Mouse (Mus musculus) limb, embryonic 12.5 days (tissue): ENCODE data around the gene Lcp2. TPM values are rescaled to one million over a fixed set of nuclear protein-coding genes. Genes with fewer than 3 reads are reported as not detected.

Source experiments
- ATAC-seq: fragments of 200-750 bp; cut with Nextera tagmentation; 2 replicates; pipeline ENCODE4 v1.8.0; 2017; ENCODE audit warnings: low read depth, moderate TSS enrichment; ENCODE audit not compliant: insufficient number of reproducible peaks, insufficient read depth, low FRiP score, low TSS enrichment
- H3K27ac ChIP-seq: fragments of 300-500 bp; sonication (generic); 2 replicates; pipeline ENCODE4 v1.5.1; 2016; ENCODE audit warnings: mild to moderate bottlenecking, moderate library complexity
- H3K27me3 ChIP-seq: fragments of 300-500 bp; sonication (generic); 2 replicates; pipeline ENCODE4 v1.6.1; 2016; ENCODE audit warnings: mild to moderate bottlenecking, moderate library complexity
- H3K36me3 ChIP-seq: fragments of 300-500 bp; sonication (generic); 2 replicates; pipeline ENCODE4 v1.6.1; 2016; ENCODE audit warnings: mild to moderate bottlenecking, moderate library complexity
- H3K4me1 ChIP-seq: fragments of 300-500 bp; sonication (generic); replicated peaks from 2 replicates; pipeline ENCODE4 v1.6.1; 2016
- H3K4me2 ChIP-seq: fragments of 300-500 bp; sonication (generic); 2 replicates; pipeline ENCODE4 v1.6.1; 2016; ENCODE audit warnings: mild to moderate bottlenecking, moderate library complexity
- H3K4me3 ChIP-seq: fragments of 300-500 bp; sonication (generic); replicated peaks from 2 replicates; pipeline ENCODE4 v1.5.1; 2016; ENCODE audit warnings: mild to moderate bottlenecking
- H3K9ac ChIP-seq: fragments of 300-500 bp; sonication (generic); replicated peaks from 2 replicates; pipeline ENCODE4 v1.6.1; 2016; ENCODE audit warnings: mild to moderate bottlenecking, moderate library complexity
- H3K9me3 ChIP-seq: fragments of 300-500 bp; sonication (generic); 2 replicates; pipeline ENCODE4 v1.6.1; 2016; ENCODE audit warnings: mild to moderate bottlenecking, moderate library complexity
- WGBS: fragments of 180-500 bp; shearing (Covaris S2); methylation state at CpG from one replicate; pipeline ENCODE4 v1.1.7; 2016; 5-methylcytosine and 5-hydroxymethylcytosine counted together
- polyA plus RNA-seq: library from polyadenylated mRNA; unstranded; fragments of >200 nt; fragmentation: Nextera tagmentation; extraction: Ambion mirVana; gene quantifications from 2 replicates; pipeline ENCODE4 v1.2.1, GENCODE M21; 2016

The Lcp2 gene
- polyA plus RNA-seq, 1 experiment from 2014 or later = 1.3 TPM

DNA sequence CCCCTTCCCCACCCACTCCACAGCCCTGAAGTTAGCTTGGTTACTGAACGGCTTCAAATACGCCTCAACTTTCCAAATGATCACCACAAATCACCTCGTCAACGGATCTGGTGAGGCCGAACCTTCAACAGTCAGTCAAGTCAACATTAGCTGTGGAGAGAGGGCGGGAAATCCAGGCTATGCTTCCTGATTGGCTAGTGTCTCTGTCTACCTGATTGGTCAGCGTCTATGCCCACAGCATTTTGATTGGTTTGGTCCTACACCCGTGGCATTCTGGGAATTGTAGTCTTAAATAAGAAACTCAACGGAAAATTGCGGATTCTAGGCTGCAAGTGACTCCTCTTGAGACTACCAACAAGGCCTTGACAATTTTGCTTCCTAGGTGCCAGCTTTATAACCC, 51.7 kb downstream of the Lcp2 start, which contains the start of gene 4930469K13Rik:
4930469K13Rik (minus strand) TSS at position 133 of the 400 bp plus-strand sequence.
- Histone ChIP-seq H3K27me3 (no peaks in the 10 kb centered on the region), H3K4me2 (no peak within 1 kb of the TSS), H3K9ac (no peak within 1 kb of the TSS), H3K36me3 (no peaks in the 10 kb centered on the region), H3K4me3 (no peak within 1 kb of the TSS), H3K27ac (no peak within 1 kb of the TSS), H3K4me1 (no peaks in the 10 kb centered on the region), H3K9me3 (no peaks in the 10 kb centered on the region)
- WGBS = 80% methylated on average over 10 of the region's 10 CpGs
- no peak for ATAC-seq

DNA sequence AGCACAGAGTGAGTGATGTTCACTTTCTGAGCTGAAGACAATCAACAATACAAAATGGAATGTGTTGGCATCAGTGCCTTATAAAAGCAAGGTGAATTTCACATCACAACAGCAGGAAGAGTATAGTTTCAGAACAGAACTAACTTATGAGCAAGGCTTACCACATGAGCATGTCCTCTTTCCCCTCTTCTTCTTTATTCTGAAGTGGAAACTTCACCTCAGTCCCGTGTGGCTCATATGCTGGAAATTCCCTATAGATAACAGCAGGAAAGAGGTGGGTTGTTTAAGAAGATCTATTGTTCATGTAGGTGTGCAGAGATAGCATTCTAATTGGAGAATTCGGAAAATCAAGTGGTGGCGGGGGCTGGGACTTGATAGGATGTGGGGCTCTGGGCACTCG, 55.1 kb downstream of the Lcp2 start:
- Histone ChIP-seq H3K4me3 (no peak overlapping the region), H3K27ac (no peak overlapping the region), H3K4me2 (no peak overlapping the region), H3K9ac (no peak overlapping the region), H3K36me3 (no peaks in the 10 kb centered on the region), H3K4me1 (no peaks in the 10 kb centered on the region), H3K9me3 (no peaks in the 10 kb centered on the region), H3K27me3 (no peaks in the 10 kb centered on the region)
- 89% methylated on average over 4 of the region's 4 CpGs for WGBS
- no peak for ATAC-seq

DNA sequence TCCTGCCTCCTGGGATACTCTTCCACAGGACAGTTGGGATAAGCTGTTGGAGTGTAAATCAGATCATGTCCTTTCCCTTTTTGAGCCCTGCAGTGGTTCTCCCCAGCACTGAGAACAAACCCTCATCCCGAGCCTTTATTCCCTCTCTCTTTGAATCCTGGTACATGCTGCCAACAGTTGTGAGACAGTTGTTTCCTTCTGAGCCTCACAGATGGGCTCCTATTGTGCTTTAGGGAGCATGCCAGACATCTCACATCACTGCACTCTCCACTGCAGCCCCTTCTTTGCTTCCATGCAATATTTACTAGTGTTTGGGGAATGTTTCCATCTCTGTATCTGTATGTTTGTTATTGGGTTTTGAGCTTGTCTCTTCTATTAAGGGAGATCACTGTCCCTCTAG, 58.2 kb downstream of the Lcp2 start:
- Histone ChIP-seq H3K27me3 (no peaks in the 10 kb centered on the region), H3K9me3 (no peaks in the 10 kb centered on the region), H3K9ac (no peak overlapping the region), H3K4me3 (no peak overlapping the region), H3K4me2 (no peak overlapping the region), H3K27ac (no peak overlapping the region), H3K36me3 (no peaks in the 10 kb centered on the region), H3K4me1 (no peaks in the 10 kb centered on the region)
- ATAC-seq = no peak
- 66% methylated on average over 1 of the region's 1 CpGs for WGBS

DNA sequence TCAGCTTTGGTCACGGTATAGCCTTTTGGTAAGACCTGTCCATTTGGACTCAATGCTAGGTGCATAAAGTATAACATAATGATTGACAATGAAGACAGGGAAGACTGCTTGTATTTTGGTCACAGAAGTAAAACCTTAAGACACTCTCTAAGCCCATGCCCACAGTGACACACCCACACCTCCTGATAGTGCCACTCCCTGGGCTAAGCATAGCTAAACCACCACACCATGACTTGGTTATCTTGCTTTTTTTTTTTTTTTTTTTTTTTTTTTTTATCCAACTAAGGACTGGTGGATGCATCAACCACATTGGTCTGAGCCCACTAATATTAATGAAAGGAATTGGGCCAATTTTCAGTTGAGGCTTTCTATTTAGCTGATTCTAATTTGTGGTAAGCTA, 62.5 kb downstream of the Lcp2 start:
- Histone ChIP-seq H3K4me3 (no peak overlapping the region), H3K4me1 (no peaks in the 10 kb centered on the region), H3K27me3 (no peaks in the 10 kb centered on the region), H3K27ac (no peak overlapping the region), H3K36me3 (no peaks in the 10 kb centered on the region), H3K4me2 (no peak overlapping the region), H3K9ac (no peak overlapping the region), H3K9me3 (no peaks in the 10 kb centered on the region)
- no peak for ATAC-seq
- WGBS = 91% methylated on average over 1 of the region's 1 CpGs

DNA sequence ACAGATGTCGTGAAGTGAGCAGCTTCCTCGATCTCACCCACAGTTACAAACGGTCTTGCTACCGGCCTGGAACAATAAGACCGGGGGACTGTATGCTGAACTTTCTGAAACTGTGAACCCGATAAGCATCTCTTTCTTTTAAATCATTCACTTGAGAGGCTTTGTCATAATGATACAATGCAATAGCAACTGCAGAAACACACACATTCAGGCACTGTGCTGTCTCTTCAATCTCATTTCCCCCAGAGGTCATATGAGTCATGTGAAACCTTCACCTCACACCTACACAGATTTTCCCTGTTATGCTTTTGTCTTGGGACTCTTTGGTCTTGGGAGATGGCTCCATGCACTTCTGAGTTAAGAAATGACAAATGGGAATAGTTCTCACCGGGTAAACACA, 65.2 kb downstream of the Lcp2 start:
- no peak for ATAC-seq
- Histone ChIP-seq H3K27me3 (no peaks in the 10 kb centered on the region), H3K27ac (no peak overlapping the region), H3K9ac (no peak overlapping the region), H3K4me1 (no peaks in the 10 kb centered on the region), H3K9me3 (no peaks in the 10 kb centered on the region), H3K4me2 (no peak overlapping the region), H3K4me3 (no peak overlapping the region), H3K36me3 (no peaks in the 10 kb centered on the region)
- WGBS = 74% methylated on average over 7 of the region's 7 CpGs

DNA sequence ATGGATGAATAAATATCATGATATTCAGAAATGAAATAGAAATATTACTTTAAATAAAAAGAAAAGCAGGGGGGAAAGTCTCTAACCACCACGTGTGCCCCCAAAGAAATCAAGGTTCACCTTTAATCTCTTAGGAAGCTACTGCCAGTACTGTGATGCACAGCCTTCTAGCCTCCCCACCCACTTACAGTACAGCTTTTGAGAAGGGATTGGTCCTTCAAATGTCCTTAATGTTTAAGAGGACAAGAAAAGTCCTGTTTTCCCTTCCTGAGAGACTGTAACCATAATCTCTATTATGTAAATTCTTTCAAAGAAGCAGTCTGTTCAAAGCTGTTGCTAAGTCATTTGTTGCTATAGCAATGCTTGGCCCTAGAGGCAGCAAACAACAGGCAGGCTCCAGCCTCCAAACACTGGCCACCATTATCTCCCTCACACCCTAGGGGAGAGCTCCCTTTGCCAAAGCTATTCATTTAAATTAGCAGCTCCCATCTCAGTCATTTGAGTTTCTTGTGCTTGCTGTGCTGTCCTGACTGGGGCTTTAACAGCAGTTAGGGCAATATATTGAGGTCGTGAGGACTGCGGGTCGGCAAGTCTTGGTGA, 66.2 kb downstream of the Lcp2 start:
- no peaks in the 10 kb centered on the region for H3K27me3 ChIP-seq
- H3K9me3 ChIP-seq = no peaks in the 10 kb centered on the region
- no peak for ATAC-seq
- H3K4me3 ChIP-seq = no peak overlapping the region
- H3K27ac ChIP-seq = no peak overlapping the region
- no peaks in the 10 kb centered on the region for H3K36me3 ChIP-seq
- H3K4me1 ChIP-seq = no peaks in the 10 kb centered on the region
- no peak overlapping the region for H3K9ac ChIP-seq
- H3K4me2 ChIP-seq = no peak overlapping the region
- WGBS = 41% methylated on average over 4 of the region's 4 CpGs

DNA sequence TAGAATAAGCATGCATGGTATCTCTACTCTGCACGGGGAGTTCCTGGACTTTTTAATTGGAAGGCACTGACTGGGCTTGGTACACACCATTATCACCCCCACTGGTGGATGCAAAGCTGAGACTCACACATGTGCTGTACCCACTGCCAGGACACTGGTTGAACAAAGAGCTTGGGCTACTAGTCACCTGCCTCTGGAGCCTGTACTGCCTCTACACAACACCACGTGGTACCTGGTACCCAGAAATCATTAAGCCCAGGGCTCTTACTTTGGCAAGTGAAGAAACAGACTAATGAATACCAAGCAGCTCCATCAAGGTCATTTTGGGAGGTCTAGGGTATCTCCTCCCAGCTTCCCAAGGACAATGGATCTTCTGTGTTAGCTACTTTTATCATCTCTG, 67.0 kb downstream of the Lcp2 start:
- Histone ChIP-seq H3K9me3 (no peaks in the 10 kb centered on the region), H3K4me3 (no peak overlapping the region), H3K27ac (no peak overlapping the region), H3K27me3 (no peaks in the 10 kb centered on the region), H3K9ac (no peak overlapping the region), H3K4me2 (no peak overlapping the region), H3K4me1 (peaks cover 8% of the 10 kb centered on the region), H3K36me3 (no peaks in the 10 kb centered on the region)
- WGBS = 67% methylated on average over 2 of the region's 2 CpGs
- ATAC-seq = no peak

DNA sequence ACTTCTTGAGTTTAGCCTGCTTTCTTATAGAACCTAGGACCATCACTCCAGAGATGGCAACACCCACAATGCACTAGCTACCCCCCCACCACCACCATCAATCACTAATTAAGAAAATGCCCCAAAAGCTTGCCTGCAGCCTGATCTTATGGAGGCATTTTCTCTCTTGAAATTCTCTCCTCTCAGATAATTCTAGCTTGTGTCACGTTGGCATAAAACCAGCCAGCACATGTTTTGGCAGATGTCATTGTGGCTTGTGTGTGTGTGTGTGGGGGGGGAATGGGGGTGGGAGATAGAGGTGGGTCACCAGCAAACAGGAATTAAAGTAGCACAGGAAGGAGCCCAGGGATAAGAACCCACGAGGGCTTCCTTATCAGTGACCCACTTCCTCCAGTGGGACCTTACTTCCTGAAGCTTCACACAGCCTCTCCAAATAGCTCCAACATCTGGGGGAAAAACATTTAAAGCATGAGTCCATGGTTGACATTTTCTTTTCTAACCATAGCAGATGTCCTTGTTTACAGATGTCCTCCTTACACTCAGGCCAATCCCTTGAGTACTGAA, 69.9 kb downstream of the Lcp2 start:
- no peak overlapping the region for H3K9ac ChIP-seq
- no peaks in the 10 kb centered on the region for H3K36me3 ChIP-seq
- no peaks in the 10 kb centered on the region for H3K9me3 ChIP-seq
- no peak for ATAC-seq
- 65% methylated on average over 2 of the region's 2 CpGs for WGBS
- no peak overlapping the region for H3K4me2 ChIP-seq
- H3K27ac ChIP-seq = no peak overlapping the region
- peaks cover 8% of the 10 kb centered on the region for H3K4me1 ChIP-seq
- H3K27me3 ChIP-seq = no peaks in the 10 kb centered on the region
- H3K4me3 ChIP-seq = no peak overlapping the region

DNA sequence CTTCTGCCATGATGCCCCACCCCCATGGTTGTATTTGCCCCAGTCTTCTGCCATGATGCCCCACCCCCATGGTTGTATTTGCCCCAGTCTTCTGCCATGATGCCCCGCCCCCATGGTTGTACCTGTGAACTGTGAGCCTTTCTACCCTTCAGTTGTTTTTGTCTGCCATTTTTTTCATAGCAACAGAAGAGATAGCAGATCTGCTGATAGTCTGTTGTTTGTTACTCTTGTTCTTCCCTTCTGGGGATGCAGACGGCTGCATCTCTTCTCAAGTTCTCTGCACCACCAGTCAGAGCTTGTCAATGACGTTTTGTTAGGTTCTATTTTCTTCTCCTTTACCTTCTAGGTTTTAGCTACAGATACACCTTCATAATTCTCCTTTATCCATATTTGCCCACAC, 70.9 kb downstream of the Lcp2 start:
- H3K4me3 ChIP-seq = no peak overlapping the region
- H3K4me2 ChIP-seq = no peak overlapping the region
- H3K36me3 ChIP-seq = no peaks in the 10 kb centered on the region
- H3K27ac ChIP-seq = no peak overlapping the region
- H3K9ac ChIP-seq = no peak overlapping the region
- no peaks in the 10 kb centered on the region for H3K27me3 ChIP-seq
- no peak for ATAC-seq
- peaks cover 8% of the 10 kb centered on the region for H3K4me1 ChIP-seq
- no peaks in the 10 kb centered on the region for H3K9me3 ChIP-seq
- WGBS = 89% methylated on average over 3 of the region's 3 CpGs

DNA sequence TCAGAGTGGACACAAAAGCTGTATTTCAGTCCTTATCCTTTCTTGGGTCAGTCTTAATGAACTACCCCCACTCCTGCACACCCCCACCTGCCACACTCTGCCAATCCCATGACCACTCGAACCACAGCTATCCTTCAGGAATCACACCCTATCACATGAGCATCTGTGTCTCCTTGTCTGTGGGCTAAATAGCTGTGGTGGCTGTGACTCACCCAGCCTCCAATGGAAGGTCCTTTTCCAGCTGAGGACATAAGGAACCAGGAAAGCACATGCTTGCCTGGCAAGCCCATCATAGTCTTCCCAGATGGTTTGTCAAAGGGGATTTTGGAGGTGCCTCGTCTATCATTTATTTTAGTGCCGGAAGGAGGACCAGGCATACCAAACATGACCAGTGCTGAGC, 71.6 kb downstream of the Lcp2 start:
- Histone ChIP-seq H3K4me1 (peaks cover 8% of the 10 kb centered on the region), H3K9ac (no peak overlapping the region), H3K9me3 (no peaks in the 10 kb centered on the region), H3K4me3 (no peak overlapping the region), H3K4me2 (no peak overlapping the region), H3K27ac (no peak overlapping the region), H3K36me3 (no peaks in the 10 kb centered on the region), H3K27me3 (no peaks in the 10 kb centered on the region)
- ATAC-seq = no peak
- WGBS = 56% methylated on average over 3 of the region's 3 CpGs

DNA sequence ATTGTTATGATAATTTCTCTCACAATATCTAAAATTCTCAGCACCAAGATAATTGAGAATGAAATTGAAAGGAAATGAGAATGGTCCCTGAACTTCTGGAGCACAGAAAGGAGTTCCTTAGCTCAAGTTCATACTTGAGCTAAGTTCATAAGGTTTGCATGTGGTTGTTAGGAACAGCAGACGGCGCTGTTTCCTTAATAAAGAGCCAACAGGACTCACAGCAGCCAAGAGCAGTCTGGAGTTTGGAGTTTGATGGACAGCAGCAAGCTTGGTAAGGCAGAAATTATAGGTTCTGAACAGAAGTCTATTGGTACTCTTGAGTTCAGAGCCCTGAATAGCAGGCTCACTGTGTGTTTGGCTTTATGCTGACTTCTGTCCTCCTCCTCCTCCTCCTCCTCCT, 76.4 kb downstream of the Lcp2 start:
- Histone ChIP-seq H3K9ac (no peak overlapping the region), H3K4me1 (peaks cover 10% of the 10 kb centered on the region), H3K36me3 (no peaks in the 10 kb centered on the region), H3K4me3 (no peak overlapping the region), H3K9me3 (no peaks in the 10 kb centered on the region), H3K27me3 (0 out of 2 replicates have a peak, but pooled peaks cover 4% of the 10 kb centered on the region), H3K27ac (no peak overlapping the region), H3K4me2 (no peak overlapping the region)
- 17% methylated on average over 2 of the region's 2 CpGs for WGBS
- no peak for ATAC-seq

DNA sequence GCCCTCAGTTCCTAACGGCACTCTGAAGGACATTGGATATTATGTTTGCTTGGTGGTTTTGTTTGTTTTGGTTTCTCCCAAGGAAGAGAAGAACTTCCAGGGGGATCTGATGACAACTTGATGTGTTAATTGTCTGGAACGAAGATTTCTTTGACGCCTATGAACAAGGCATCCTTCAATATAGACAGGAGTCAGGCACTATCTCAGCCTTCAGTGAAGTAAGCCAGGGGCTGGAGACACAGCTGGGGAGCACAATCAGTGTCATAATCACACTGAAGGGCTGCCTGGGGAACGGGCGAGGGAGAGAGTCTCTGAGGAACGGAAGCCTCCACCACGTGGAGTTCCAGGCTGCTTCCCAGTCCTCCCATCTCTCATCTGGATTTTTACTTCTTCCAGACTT, 78.1 kb downstream of the Lcp2 start:
- WGBS = 43% methylated on average over 7 of the region's 7 CpGs

More for the DNA sequence above, 78.1 kb downstream of the Lcp2 start:
- H3K4me2 ChIP-seq = no peak overlapping the region
- H3K9me3 ChIP-seq = no peaks in the 10 kb centered on the region
- no peaks in the 10 kb centered on the region for H3K36me3 ChIP-seq
- H3K27me3 ChIP-seq = 0 out of 2 replicates have a peak, but pooled peaks cover 4% of the 10 kb centered on the region
- no peak overlapping the region for H3K27ac ChIP-seq
- no peak overlapping the region for H3K9ac ChIP-seq
- no peak for ATAC-seq
- H3K4me3 ChIP-seq = no peak overlapping the region
- H3K4me1 ChIP-seq = peaks cover 10% of the 10 kb centered on the region; the same call in 1 of the 2 replicates
